Mouse (Mus musculus) limb, embryonic 13.5 days (tissue): ENCODE data around the gene Ppp1r9a. TPM values are rescaled to one million over a fixed set of nuclear protein-coding genes. Genes with fewer than 3 reads are reported as not detected.
A peak's percentile ranks its signal among the peaks of the same experiment; 100 is the strongest.

Experiments used
- ATAC-seq: fragments of 200-750 bp; cut with Nextera tagmentation; 2 replicates; pipeline ENCODE4 v1.8.0; 2017; ENCODE audit warnings: low read depth, moderate number of reproducible peaks, moderate TSS enrichment; ENCODE audit not compliant: low FRiP score
- H3K27ac ChIP-seq: fragments of 300-500 bp; sonication (generic); 2 replicates; pipeline ENCODE4 v1.5.1; 2015; ENCODE audit warnings: inconsistent platforms, mild to moderate bottlenecking, moderate library complexity
- H3K27me3 ChIP-seq: fragments of 300-500 bp; sonication (generic); 2 replicates; pipeline ENCODE4 v1.6.1; 2015; ENCODE audit warnings: mild to moderate bottlenecking, inconsistent platforms
- H3K36me3 ChIP-seq: fragments of 300-500 bp; sonication (generic); 2 replicates; pipeline ENCODE4 v1.6.1; 2015; ENCODE audit warnings: inconsistent platforms, mild to moderate bottlenecking, moderate library complexity
- H3K4me1 ChIP-seq: fragments of 300-500 bp; sonication (generic); 2 replicates; pipeline ENCODE4 v1.6.1; 2015; ENCODE audit warnings: inconsistent platforms
- H3K4me2 ChIP-seq: fragments of 300-500 bp; sonication (generic); replicated peaks from 2 replicates; pipeline ENCODE4 v1.6.1; 2015; ENCODE audit warnings: inconsistent platforms, mild to moderate bottlenecking, moderate library complexity
- H3K4me3 ChIP-seq: fragments of 300-500 bp; sonication (generic); 2 replicates; pipeline ENCODE4 v1.5.1; 2015; ENCODE audit warnings: moderate library complexity, mild to moderate bottlenecking, inconsistent platforms
- H3K9ac ChIP-seq: fragments of 300-500 bp; sonication (generic); 2 replicates; pipeline ENCODE4 v1.6.1; 2015; ENCODE audit warnings: mild to moderate bottlenecking, inconsistent platforms
- H3K9me3 ChIP-seq: fragments of 300-500 bp; sonication (generic); 2 replicates; pipeline ENCODE4 v1.6.1; 2016; ENCODE audit warnings: inconsistent platforms
- WGBS: fragments of 180-500 bp; shearing (Covaris S2); methylation state at CpG from one replicate; pipeline ENCODE4 v1.1.7; 2015; 5-methylcytosine and 5-hydroxymethylcytosine counted together
- polyA plus RNA-seq: library from polyadenylated mRNA; unstranded; fragments of >200 nt; fragmentation: Nextera tagmentation; extraction: Ambion mirVana; gene quantifications from 2 replicates; pipeline ENCODE4 v1.2.1, GENCODE M21; 2015

The Ppp1r9a gene
- polyA plus RNA-seq, 1 experiment from 2014 or later, result 23.6 TPM

GRCm38 (mm10) chr6:5012794-5013193, 110.1 kb downstream of the Ppp1r9a start:
- no peaks in the 10 kb centered on the region for H3K9me3 ChIP-seq
- H3K4me3 ChIP-seq, result no peak overlapping the region
- no peak overlapping the region for H3K4me2 ChIP-seq
- H3K9ac ChIP-seq, result no peak overlapping the region
- ATAC-seq, result no peak
- no peaks in the 10 kb centered on the region for H3K36me3 ChIP-seq
- no peak overlapping the region for H3K27ac ChIP-seq
- peaks cover 34% of the 10 kb centered on the region for H3K4me1 ChIP-seq
- H3K27me3 ChIP-seq, result no peaks in the 10 kb centered on the region
- 49% methylated on average over 4 of the region's 4 CpGs for WGBS

- Histone ChIP-seq H3K27ac (no peak overlapping the region), H3K9ac (no peak overlapping the region), H3K4me2 (no peak overlapping the region), H3K36me3 (no peaks in the 10 kb centered on the region), H3K4me1 (peaks cover 33% of the 10 kb centered on the region), H3K27me3 (no peaks in the 10 kb centered on the region), H3K9me3 (no peaks in the 10 kb centered on the region), H3K4me3 (no peak overlapping the region)
- ATAC-seq, result no peak
- 92% methylated on average over 6 of the region's 6 CpGs for WGBS
Measured at GRCm38 (mm10) chr6:5014567-5014966, 111.8 kb downstream of the Ppp1r9a start.

GRCm38 (mm10) chr6:5015173-5015572, 112.5 kb downstream of the Ppp1r9a start:
- H3K4me2 ChIP-seq, result no peak overlapping the region
- no peak for ATAC-seq
- no peak overlapping the region for H3K9ac ChIP-seq
- no peaks in the 10 kb centered on the region for H3K36me3 ChIP-seq
- H3K27ac ChIP-seq, result no peak overlapping the region
- 59% methylated on average over 2 of the region's 2 CpGs for WGBS
- H3K4me1 ChIP-seq, result peaks cover 33% of the 10 kb centered on the region
- H3K4me3 ChIP-seq, result no peak overlapping the region
- H3K27me3 ChIP-seq, result no peaks in the 10 kb centered on the region
- no peaks in the 10 kb centered on the region for H3K9me3 ChIP-seq

DNA sequence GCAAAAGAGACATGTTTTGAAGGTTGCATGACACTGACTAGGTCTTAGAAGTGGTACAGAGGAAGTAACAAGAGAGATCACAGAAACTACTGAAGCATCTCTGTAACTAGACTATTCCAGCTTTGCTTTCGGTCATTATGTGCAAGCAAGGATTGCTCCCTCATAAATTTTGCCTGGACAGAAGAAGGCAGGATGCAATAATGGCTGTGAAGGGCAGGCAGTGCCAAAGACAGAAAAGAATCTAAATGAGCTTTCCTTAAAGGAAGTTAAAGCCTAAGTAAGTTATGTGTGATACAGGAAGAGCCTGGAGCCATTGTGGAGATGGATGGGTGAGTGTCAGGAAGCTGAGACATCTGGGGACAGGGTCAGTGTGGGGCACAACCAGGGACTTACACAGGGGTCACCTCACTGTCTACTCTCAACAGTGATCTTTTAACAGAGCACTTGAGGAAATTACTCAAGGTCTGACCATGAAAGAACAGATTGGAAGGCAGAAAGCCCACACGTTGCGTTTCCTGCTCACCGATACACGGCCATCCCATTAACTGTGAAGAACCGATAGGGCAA, 115.3 kb downstream of the Ppp1r9a start:
- H3K27me3 ChIP-seq, result no peaks in the 10 kb centered on the region
- no peak overlapping the region for H3K4me3 ChIP-seq
- peaks cover 14% of the 10 kb centered on the region for H3K4me1 ChIP-seq
- H3K9ac ChIP-seq, result no peak overlapping the region
- WGBS, result 38% methylated on average over 6 of the region's 6 CpGs
- no peak overlapping the region for H3K27ac ChIP-seq
- no peak for ATAC-seq
- H3K4me2 ChIP-seq, result no peak overlapping the region
- H3K9me3 ChIP-seq, result no peaks in the 10 kb centered on the region
- H3K36me3 ChIP-seq, result no peaks in the 10 kb centered on the region

DNA sequence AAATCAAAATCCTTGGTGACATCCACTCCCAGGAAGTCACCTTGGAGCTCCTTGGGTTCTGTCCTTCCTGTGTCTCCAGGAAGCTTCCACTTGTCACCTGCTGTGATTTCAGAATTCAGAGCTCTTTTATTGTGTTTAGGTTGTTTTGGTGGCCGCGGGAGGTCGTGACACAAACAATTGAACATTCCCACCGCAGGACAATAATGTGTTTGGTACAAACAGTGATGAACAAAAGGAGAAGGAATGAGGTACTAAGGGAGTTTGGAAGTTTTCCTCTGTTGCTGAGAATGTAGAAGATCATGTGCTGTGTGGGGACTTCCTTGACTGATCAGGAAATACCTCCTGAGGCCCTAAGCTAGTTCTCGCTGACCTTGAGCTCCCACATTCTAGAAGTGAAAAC, 116.5 kb downstream of the Ppp1r9a start:
- H3K27ac ChIP-seq, result no peak overlapping the region
- no peaks in the 10 kb centered on the region for H3K27me3 ChIP-seq
- no peak for ATAC-seq
- H3K36me3 ChIP-seq, result no peaks in the 10 kb centered on the region
- no peaks in the 10 kb centered on the region for H3K9me3 ChIP-seq
- no peak overlapping the region for H3K9ac ChIP-seq
- 63% methylated on average over 5 of the region's 5 CpGs for WGBS
- peaks cover 14% of the 10 kb centered on the region for H3K4me1 ChIP-seq
- H3K4me3 ChIP-seq, result no peak overlapping the region
- no peak overlapping the region for H3K4me2 ChIP-seq

GRCm38 (mm10) chr6:5019969-5020368, 117.3 kb downstream of the Ppp1r9a start:
- Histone ChIP-seq H3K27ac (no peak overlapping the region), H3K9me3 (no peaks in the 10 kb centered on the region), H3K4me1 (peaks cover 8% of the 10 kb centered on the region), H3K4me2 (no peak overlapping the region), H3K4me3 (no peak overlapping the region), H3K9ac (no peak overlapping the region), H3K27me3 (no peaks in the 10 kb centered on the region), H3K36me3 (no peaks in the 10 kb centered on the region)
- 74% methylated on average over 2 of the region's 2 CpGs for WGBS
- no peak for ATAC-seq

DNA sequence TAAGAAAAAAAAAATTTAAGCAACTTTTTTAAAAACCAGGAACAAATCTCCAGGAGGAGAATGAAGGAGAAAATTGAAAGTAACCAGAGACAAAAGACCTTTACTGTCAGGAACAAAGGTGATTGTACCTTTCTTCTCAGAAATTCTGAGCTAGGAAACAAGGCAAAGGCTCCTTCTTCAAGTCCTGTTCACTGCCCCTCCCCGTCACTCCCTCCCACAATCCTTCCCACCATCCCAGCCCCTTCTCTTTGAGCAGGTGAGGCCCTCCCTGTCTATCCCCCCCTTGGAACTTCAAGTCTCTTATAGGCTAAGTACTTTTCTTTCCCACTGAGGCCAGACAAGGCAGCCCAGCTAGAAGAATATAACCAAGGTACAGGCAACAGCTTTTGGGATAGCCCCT, 117.8 kb downstream of the Ppp1r9a start:
- H3K4me3 ChIP-seq, result no peak overlapping the region
- H3K9ac ChIP-seq, result no peak overlapping the region
- H3K4me2 ChIP-seq, result no peak overlapping the region
- ATAC-seq, result no peak
- no peaks in the 10 kb centered on the region for H3K36me3 ChIP-seq
- no peaks in the 10 kb centered on the region for H3K9me3 ChIP-seq
- WGBS, result 96% methylated on average over 1 of the region's 1 CpGs
- H3K27ac ChIP-seq, result no peak overlapping the region
- H3K27me3 ChIP-seq, result no peaks in the 10 kb centered on the region
- peaks cover 8% of the 10 kb centered on the region for H3K4me1 ChIP-seq

DNA sequence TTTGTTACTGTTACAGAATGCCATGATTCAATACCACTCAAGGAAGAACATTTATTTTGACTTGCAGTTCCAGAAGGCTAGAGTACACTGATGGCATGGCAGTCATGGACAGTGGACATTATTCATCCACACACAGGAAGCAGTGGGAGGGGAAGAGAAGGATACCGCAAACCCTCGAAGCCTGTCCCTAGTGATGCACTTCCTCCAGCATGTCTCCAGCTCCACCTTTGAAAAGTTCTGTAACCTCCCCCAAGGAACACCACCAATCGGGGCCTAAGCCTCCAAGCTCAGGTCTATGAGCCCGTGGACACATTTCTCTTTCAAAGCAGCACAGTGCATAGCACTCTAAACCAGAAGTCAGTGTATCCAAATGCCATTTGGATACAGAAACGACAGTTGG, 120.0 kb downstream of the Ppp1r9a start:
- H3K9me3 ChIP-seq, result no peaks in the 10 kb centered on the region
- no peak overlapping the region for H3K9ac ChIP-seq
- peaks cover 14% of the 10 kb centered on the region for H3K4me1 ChIP-seq
- ATAC-seq, result no peak
- no peak overlapping the region for H3K27ac ChIP-seq
- H3K4me2 ChIP-seq, result no peak overlapping the region
- 66% methylated on average over 5 of the region's 5 CpGs for WGBS
- H3K4me3 ChIP-seq, result no peak overlapping the region
- H3K36me3 ChIP-seq, result no peaks in the 10 kb centered on the region
- no peaks in the 10 kb centered on the region for H3K27me3 ChIP-seq

DNA sequence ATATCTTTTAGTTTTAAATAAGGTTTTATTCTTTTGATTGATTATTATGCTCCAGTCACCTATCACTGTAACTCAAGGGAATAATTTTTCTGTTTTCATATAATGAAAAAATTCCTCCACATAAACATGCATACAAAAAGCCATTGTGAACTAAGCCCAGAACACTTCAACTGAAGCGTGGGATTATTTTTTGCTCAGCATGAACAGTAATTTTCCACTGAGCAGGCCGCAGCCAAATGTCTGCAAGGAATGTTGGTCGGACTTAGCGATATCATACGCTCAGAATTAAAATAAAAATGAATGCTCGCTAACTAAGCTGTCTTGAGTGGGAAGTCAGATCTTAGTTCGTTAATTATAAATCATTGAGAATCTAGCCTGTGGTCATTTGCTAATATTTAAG, 122.2 kb downstream of the Ppp1r9a start:
- 66% methylated on average over 7 of the region's 7 CpGs for WGBS
- Histone ChIP-seq H3K4me3 (no peak overlapping the region), H3K4me1 (peaks cover 21% of the 10 kb centered on the region), H3K27ac (no peak overlapping the region), H3K9ac (no peak overlapping the region), H3K36me3 (no peaks in the 10 kb centered on the region), H3K27me3 (no peaks in the 10 kb centered on the region), H3K4me2 (no peak overlapping the region), H3K9me3 (no peaks in the 10 kb centered on the region)
- no peak for ATAC-seq

DNA sequence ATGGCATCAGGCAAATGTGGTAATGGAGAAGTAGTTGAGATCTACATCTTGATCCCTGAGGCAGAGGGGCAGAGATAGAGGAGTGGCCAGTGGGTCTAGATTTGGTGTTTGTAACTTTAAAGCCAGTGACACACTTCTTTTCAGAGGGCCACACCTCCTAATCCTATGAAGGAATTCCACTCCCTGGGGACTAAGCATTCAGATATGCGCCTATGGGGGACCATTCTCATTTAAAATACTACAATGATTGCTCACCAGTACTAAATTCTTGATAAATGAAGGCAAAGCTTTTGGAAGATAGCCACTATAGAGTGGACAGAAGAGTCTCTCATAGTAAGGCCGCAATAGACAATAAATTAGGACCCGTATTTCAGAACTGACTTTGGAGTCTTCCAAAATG, 124.1 kb downstream of the Ppp1r9a start:
- Histone ChIP-seq H3K4me3 (no peak overlapping the region), H3K36me3 (no peaks in the 10 kb centered on the region), H3K27me3 (no peaks in the 10 kb centered on the region), H3K4me2 (no peak overlapping the region), H3K4me1 (peaks cover 21% of the 10 kb centered on the region), H3K9me3 (no peaks in the 10 kb centered on the region), H3K27ac (no peak overlapping the region), H3K9ac (no peak overlapping the region)
- no peak for ATAC-seq
- 86% methylated on average over 3 of the region's 3 CpGs for WGBS

DNA sequence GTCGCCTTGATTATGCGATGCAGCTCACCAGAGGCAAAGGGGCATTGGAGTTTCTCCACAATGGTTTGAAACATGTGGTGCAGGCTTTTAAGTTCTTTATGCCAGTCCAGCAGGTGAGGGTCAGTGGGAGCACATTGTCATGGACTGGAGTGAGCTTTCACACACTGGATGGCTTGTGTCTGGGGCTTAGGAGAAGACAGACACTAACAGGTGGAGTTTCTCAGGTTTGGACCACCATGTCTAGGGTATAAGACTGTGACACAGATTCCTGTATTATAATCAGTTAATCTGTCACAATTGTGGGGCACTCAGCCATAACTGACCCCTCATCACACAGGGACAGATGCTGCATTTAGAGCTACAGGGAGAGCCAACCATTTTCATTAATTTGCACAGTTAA, 124.5 kb downstream of the Ppp1r9a start:
- Histone ChIP-seq H3K27ac (no peak overlapping the region), H3K4me2 (no peak overlapping the region), H3K4me3 (no peak overlapping the region), H3K36me3 (no peaks in the 10 kb centered on the region), H3K4me1 (peaks cover 21% of the 10 kb centered on the region), H3K27me3 (no peaks in the 10 kb centered on the region), H3K9ac (no peak overlapping the region), H3K9me3 (no peaks in the 10 kb centered on the region)
- ATAC-seq, result peak; percentile 48; the same call in 1 of the 2 replicates
- WGBS, result 79% methylated on average over 2 of the region's 2 CpGs

- ATAC-seq, result no peak
- 40% methylated on average over 5 of the region's 5 CpGs for WGBS
Measured at GRCm38 (mm10) chr6:5027801-5028200, 125.1 kb downstream of the Ppp1r9a start.

GRCm38 (mm10) chr6:5029205-5029927, 126.6 kb downstream of the Ppp1r9a start:
- H3K27ac ChIP-seq, result no peak overlapping the region
- no peaks in the 10 kb centered on the region for H3K9me3 ChIP-seq
- no peak for ATAC-seq
- H3K27me3 ChIP-seq, result no peaks in the 10 kb centered on the region
- WGBS, result 63% methylated on average over 13 of the region's 13 CpGs
- no peak overlapping the region for H3K4me3 ChIP-seq
- H3K4me2 ChIP-seq, result no peak overlapping the region
- no peak overlapping the region for H3K9ac ChIP-seq
- H3K36me3 ChIP-seq, result no peaks in the 10 kb centered on the region
- peaks cover 13% of the 10 kb centered on the region for H3K4me1 ChIP-seq

More at GRCm38 (mm10) chr6:5027801-5028200, 125.1 kb downstream of the Ppp1r9a start:
- no peak overlapping the region for H3K4me2 ChIP-seq
- no peaks in the 10 kb centered on the region for H3K36me3 ChIP-seq
- H3K4me1 ChIP-seq, result peaks cover 19% of the 10 kb centered on the region
- H3K4me3 ChIP-seq, result no peak overlapping the region
- no peak overlapping the region for H3K27ac ChIP-seq
- H3K27me3 ChIP-seq, result no peaks in the 10 kb centered on the region
- H3K9me3 ChIP-seq, result no peaks in the 10 kb centered on the region
- no peak overlapping the region for H3K9ac ChIP-seq
